Mouse (Mus musculus): Measurements from ENCODE around the gene Chd1. TPM values are rescaled to one million over a fixed set of nuclear protein-coding genes. Genes with fewer than 3 reads are reported as not detected.
"Not testable (repeated sequence)": the region's sequence is repeated elsewhere in the genome, so short reads cannot be mapped to it uniquely, and the experiment has no call there.

Gene Chd1
- polyA plus RNA-seq, 1 experiment from 2014 or later = 14.5 TPM

DNA sequence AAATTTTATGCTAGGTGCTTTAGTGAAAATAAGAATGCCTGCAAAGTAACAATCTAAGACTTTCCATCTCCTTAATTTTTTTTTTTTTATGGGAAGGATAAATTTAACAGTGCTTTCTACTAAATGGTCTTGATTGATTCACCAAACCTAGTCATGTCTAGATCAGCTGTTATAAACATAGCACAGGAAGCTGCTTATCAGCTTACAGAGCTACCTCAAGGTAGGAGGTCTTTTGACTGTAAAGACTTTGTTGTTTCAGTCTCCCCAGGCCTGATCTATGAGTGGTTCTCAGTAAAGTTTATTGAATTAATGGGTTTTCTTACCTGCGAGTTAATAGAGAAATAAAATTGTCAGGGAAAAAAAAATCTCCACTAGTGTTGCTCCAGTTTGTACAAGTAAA is 18.5 kb downstream of the Chd1 start:
- ATAC-seq = no peak
- Histone ChIP-seq H3K4me2 (ENCODE audit: low read length) (no peak overlapping the region), H3K9me3 (replicated peaks; ENCODE audit: control insufficient read depth, low read length, poor library complexity, severe bottlenecking) (no peaks in the 10 kb centered on the region), H3K27ac (ENCODE audit: low read length) (no peak overlapping the region), H3K4me1 (ENCODE audit: control insufficient read depth, insufficient read depth, low read length) (peaks cover 5% of the 10 kb centered on the region; the same call in 1 of the 2 replicates), H3K36me3 (ENCODE audit: control insufficient read depth, insufficient read depth, low read length) (peaks cover 13% of the 10 kb centered on the region), H3K27me3 (ENCODE audit: control insufficient read depth, insufficient read depth, low read depth, low read length) (no peaks in the 10 kb centered on the region), H3K9ac (ENCODE audit: low read depth, low read length) (no peak overlapping the region), H3K4me3 (ENCODE audit: low read depth, low read length) (no peak overlapping the region)
- 91% methylated on average over 1 of the region's 1 CpGs for WGBS

DNA sequence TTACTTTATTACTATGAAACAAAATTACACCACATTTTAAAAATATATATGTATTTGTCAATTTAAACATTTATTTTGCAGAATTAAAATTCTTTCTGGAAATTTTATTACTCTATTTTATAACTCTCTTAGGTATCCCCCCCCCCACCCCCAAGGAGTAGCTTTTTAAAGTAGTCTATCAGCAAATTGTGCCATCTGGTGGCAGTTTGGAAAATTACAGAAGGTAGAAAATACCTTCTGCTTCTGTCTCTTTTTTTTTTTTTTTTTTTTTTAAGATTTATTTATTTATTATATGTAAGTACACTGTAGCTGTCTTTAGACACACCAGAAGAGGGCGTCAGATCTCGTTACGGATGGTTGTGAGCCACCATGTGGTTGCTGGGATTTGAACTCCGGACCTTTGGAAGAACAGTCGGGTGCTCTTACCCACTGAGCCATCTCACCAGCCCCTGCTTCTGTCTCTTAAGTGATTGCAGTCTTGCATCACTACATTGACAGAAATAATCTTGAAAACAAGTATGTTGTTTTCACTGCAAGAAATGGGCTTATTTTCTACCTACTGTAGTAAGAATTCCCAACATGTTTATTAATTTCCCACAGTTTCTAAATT is 19.2 kb downstream of the Chd1 start:
- H3K9ac ChIP-seq (ENCODE audit: low read depth, low read length); H3K27me3 ChIP-seq (ENCODE audit: control insufficient read depth, insufficient read depth, low read depth, low read length); H3K9me3 ChIP-seq (replicated peaks; ENCODE audit: control insufficient read depth, low read length, poor library complexity, severe bottlenecking); H3K27ac ChIP-seq (ENCODE audit: low read length); H3K4me3 ChIP-seq (ENCODE audit: low read depth, low read length); H3K4me2 ChIP-seq (ENCODE audit: low read length); H3K4me1 ChIP-seq (ENCODE audit: control insufficient read depth, insufficient read depth, low read length); ATAC-seq: not testable (repeated sequence)
- 91% methylated on average over 2 of the region's 5 CpGs for WGBS
- peaks cover 13% of the 10 kb centered on the region for H3K36me3 ChIP-seq (ENCODE audit: control insufficient read depth, insufficient read depth, low read length)

DNA sequence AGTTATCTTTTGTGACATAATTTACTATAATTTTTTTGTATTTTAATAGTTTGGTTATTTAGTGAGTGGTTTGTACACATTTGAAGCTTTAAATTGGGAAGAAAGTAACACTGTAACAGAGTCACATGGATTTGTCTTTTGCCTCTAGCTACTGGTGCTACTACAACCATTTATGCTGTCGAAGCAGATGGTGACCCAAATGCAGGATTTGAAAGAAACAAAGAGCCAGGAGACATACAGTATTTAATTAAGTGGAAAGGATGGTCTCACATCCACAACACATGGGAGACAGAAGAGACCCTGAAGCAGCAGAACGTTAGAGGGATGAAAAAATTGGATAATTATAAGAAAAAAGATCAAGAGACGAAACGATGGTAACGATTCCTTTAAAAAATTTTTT is 26.9 kb downstream of the Chd1 start:
- ATAC-seq = no peak
- 83% methylated on average over 5 of the region's 5 CpGs for WGBS

DNA sequence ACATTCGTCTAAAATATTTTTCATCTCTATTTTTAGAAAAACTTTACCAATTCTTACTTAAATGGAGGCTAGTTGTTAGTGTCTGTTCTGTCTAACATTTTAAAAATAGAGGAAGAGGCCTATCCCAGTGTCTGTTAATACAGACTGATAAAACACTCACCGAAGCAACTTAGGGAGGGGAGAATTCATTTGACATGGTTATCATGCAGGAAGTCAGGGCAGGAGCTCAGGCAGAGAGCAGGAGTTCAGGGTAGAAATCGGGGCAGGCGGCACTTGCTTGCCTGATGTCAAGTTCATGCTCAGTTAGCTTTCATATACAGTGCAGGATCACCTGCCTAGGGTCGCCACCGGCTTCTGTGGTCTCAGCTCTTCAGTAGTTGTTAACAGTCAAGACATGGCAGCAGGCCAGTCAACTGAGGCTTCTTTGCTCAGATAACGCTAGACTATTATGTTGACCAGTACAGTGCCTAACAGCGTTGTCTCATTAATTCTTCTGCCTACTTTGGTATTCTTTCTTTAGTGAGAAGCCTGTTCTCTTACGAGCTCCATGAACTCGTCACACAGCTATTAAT is 32.7 kb downstream of the Chd1 start:
- Histone ChIP-seq H3K9ac (ENCODE audit: low read depth, low read length) (no peak overlapping the region), H3K4me1 (ENCODE audit: control insufficient read depth, insufficient read depth, low read length) (no peaks in the 10 kb centered on the region), H3K4me3 (ENCODE audit: low read depth, low read length) (no peak overlapping the region), H3K9me3 (replicated peaks; ENCODE audit: control insufficient read depth, low read length, poor library complexity, severe bottlenecking) (no peaks in the 10 kb centered on the region), H3K27me3 (ENCODE audit: control insufficient read depth, insufficient read depth, low read depth, low read length) (no peaks in the 10 kb centered on the region), H3K4me2 (ENCODE audit: low read length) (no peak overlapping the region), H3K36me3 (ENCODE audit: control insufficient read depth, insufficient read depth, low read length) (peaks cover 18% of the 10 kb centered on the region), H3K27ac (ENCODE audit: low read length) (no peak overlapping the region)
- no peak for ATAC-seq
- WGBS = 93% methylated on average over 10 of the region's 10 CpGs

More for the DNA sequence above, 26.9 kb downstream of the Chd1 start:
- Histone ChIP-seq H3K4me3 (ENCODE audit: low read depth, low read length) (no peak overlapping the region), H3K9me3 (replicated peaks; ENCODE audit: control insufficient read depth, low read length, poor library complexity, severe bottlenecking) (no peaks in the 10 kb centered on the region), H3K4me1 (ENCODE audit: control insufficient read depth, insufficient read depth, low read length) (no peaks in the 10 kb centered on the region), H3K36me3 (ENCODE audit: control insufficient read depth, insufficient read depth, low read length) (peaks cover 16% of the 10 kb centered on the region), H3K9ac (ENCODE audit: low read depth, low read length) (no peak overlapping the region), H3K27me3 (ENCODE audit: control insufficient read depth, insufficient read depth, low read depth, low read length) (no peaks in the 10 kb centered on the region), H3K4me2 (ENCODE audit: low read length) (no peak overlapping the region), H3K27ac (ENCODE audit: low read length) (no peak overlapping the region)

DNA sequence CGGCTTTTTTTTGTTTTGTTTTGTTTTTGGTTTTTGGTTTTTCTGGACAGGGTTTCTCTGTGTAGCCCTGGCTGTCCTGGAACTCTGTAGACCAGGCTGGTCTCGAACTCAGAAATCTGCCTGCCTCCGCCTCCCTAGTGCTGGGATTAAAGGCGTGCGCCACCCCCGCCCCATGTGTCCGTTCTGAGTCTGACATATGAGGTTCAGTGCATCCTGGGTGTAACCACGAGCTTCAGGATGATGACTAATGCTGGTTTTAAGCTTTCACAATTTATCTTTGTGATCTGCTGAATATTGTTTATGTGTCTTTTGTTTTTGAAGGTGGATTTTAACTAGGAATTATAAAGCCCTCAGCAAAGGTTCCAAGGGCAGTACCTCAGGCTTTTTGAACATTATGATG is 37.1 kb downstream of the Chd1 start:
- H3K4me2 ChIP-seq (ENCODE audit: low read length) = no peak overlapping the region
- no peak for ATAC-seq
- H3K27me3 ChIP-seq (ENCODE audit: control insufficient read depth, insufficient read depth, low read depth, low read length) = no peaks in the 10 kb centered on the region
- no peak overlapping the region for H3K4me3 ChIP-seq (ENCODE audit: low read depth, low read length)
- H3K27ac ChIP-seq (ENCODE audit: low read length) = no peak overlapping the region
- H3K9ac ChIP-seq (ENCODE audit: low read depth, low read length) = no peak overlapping the region
- H3K9me3 ChIP-seq (replicated peaks; ENCODE audit: control insufficient read depth, low read length, poor library complexity, severe bottlenecking) = no peaks in the 10 kb centered on the region
- WGBS = 93% methylated on average over 8 of the region's 8 CpGs
- peaks cover 21% of the 10 kb centered on the region for H3K36me3 ChIP-seq (ENCODE audit: control insufficient read depth, insufficient read depth, low read length)
- no peaks in the 10 kb centered on the region for H3K4me1 ChIP-seq (ENCODE audit: control insufficient read depth, insufficient read depth, low read length)

DNA sequence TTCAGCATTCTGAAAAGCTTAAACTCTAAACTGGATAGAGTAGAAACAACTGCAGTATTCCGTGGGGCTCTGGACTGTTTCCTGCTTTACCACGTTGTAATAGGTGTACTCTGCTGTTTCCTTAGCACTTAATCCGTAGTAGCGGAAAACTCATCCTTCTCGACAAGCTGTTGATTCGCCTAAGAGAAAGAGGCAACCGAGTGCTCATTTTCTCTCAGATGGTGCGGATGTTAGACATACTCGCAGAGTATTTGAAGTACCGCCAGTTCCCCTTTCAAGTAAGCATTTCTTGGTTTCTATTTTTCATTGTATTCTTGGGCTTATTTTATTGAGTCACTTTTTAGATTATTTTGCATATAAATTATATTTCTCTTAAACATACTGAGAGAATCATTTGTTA is 38.2 kb downstream of the Chd1 start:
- 94% methylated on average over 10 of the region's 10 CpGs for WGBS

DNA sequence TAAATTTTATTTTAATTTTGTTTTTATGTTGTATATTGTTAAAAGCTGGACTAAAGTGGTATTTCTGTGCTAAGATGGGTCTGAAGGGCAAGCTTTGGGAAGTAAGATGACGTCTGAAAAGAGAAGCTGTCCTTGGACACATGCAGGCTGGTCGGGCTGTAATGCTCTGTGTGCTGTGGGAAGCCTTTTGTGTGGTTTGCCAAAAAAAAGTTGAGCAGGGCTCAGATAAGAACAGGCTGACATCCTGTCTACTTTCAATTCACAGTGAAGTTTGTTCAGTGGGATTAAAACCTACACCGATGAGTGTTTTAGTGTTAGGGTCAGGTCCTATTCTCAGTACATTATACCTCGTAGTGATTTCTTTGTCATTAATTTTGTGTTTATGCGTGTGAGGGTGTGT is 38.6 kb downstream of the Chd1 start:
- Histone ChIP-seq H3K9me3 (replicated peaks; ENCODE audit: control insufficient read depth, low read length, poor library complexity, severe bottlenecking) (no peaks in the 10 kb centered on the region), H3K4me3 (ENCODE audit: low read depth, low read length) (no peak overlapping the region), H3K36me3 (ENCODE audit: control insufficient read depth, insufficient read depth, low read length) (peaks cover 21% of the 10 kb centered on the region), H3K9ac (ENCODE audit: low read depth, low read length) (no peak overlapping the region), H3K27me3 (ENCODE audit: control insufficient read depth, insufficient read depth, low read depth, low read length) (no peaks in the 10 kb centered on the region), H3K4me2 (ENCODE audit: low read length) (no peak overlapping the region), H3K4me1 (ENCODE audit: control insufficient read depth, insufficient read depth, low read length) (no peaks in the 10 kb centered on the region), H3K27ac (ENCODE audit: low read length) (no peak overlapping the region)
- 82% methylated on average over 5 of the region's 5 CpGs for WGBS
- ATAC-seq = no peak

More for the DNA sequence above, 38.2 kb downstream of the Chd1 start:
- no peak overlapping the region for H3K4me3 ChIP-seq (ENCODE audit: low read depth, low read length)
- no peaks in the 10 kb centered on the region for H3K4me1 ChIP-seq (ENCODE audit: control insufficient read depth, insufficient read depth, low read length)
- peaks cover 19% of the 10 kb centered on the region for H3K36me3 ChIP-seq (ENCODE audit: control insufficient read depth, insufficient read depth, low read length)
- H3K4me2 ChIP-seq (ENCODE audit: low read length) = no peak overlapping the region
- no peaks in the 10 kb centered on the region for H3K27me3 ChIP-seq (ENCODE audit: control insufficient read depth, insufficient read depth, low read depth, low read length)
- ATAC-seq = no peak
- no peaks in the 10 kb centered on the region for H3K9me3 ChIP-seq (replicated peaks; ENCODE audit: control insufficient read depth, low read length, poor library complexity, severe bottlenecking)
- H3K27ac ChIP-seq (ENCODE audit: low read length) = no peak overlapping the region
- H3K9ac ChIP-seq (ENCODE audit: low read depth, low read length) = no peak overlapping the region

DNA sequence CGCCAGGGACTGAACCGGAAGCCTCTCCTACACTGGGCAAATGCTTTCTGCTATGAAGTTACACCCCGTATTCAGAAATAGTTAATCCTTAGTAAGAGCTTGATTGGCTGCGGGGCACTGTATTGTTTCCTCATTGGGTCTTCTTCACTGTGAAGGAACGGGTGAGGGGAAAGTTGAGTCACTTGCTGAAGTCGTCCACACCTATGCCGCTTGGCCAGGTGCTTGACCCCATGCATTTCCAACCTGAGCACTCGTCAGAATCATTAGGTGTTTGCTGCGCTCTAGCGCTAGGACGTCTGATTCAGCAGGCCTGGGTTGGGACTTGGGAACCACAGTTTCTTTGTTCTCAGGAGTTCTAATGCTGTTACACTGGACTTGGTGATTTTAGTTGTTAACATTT is 41.9 kb downstream of the Chd1 start:
- no peaks in the 10 kb centered on the region for H3K9me3 ChIP-seq (replicated peaks; ENCODE audit: control insufficient read depth, low read length, poor library complexity, severe bottlenecking)
- H3K27ac ChIP-seq (ENCODE audit: low read length) = no peak overlapping the region
- H3K36me3 ChIP-seq (ENCODE audit: control insufficient read depth, insufficient read depth, low read length) = peaks cover 22% of the 10 kb centered on the region
- H3K9ac ChIP-seq (ENCODE audit: low read depth, low read length) = no peak overlapping the region
- ATAC-seq = no peak
- H3K4me1 ChIP-seq (ENCODE audit: control insufficient read depth, insufficient read depth, low read length) = no peaks in the 10 kb centered on the region
- WGBS = 86% methylated on average over 11 of the region's 11 CpGs
- H3K4me2 ChIP-seq (ENCODE audit: low read length) = no peak overlapping the region
- no peaks in the 10 kb centered on the region for H3K27me3 ChIP-seq (ENCODE audit: control insufficient read depth, insufficient read depth, low read depth, low read length)
- H3K4me3 ChIP-seq (ENCODE audit: low read depth, low read length) = no peak overlapping the region

DNA sequence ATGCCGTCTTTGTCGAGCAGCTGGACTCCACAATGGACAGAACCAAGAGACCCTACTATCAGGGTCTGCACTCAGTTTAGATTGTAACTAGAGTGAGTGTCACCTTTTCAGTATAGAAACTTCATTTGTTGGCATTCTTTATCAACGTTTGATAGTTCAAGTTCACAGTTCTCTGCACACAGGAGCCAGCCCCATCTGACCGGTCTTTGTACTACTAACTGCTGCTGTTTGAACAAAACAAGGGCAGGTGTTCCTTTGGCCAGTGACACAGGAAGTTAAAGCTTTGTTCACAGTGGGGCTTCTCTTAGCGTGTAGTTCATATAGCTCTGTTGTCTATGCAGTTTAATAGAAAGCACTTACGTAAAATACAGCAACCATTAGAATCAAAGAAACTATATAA is 43.3 kb downstream of the Chd1 start:
- Histone ChIP-seq H3K9me3 (replicated peaks; ENCODE audit: control insufficient read depth, low read length, poor library complexity, severe bottlenecking) (no peaks in the 10 kb centered on the region), H3K4me1 (ENCODE audit: control insufficient read depth, insufficient read depth, low read length) (no peaks in the 10 kb centered on the region), H3K27ac (ENCODE audit: low read length) (no peak overlapping the region), H3K4me3 (ENCODE audit: low read depth, low read length) (no peak overlapping the region), H3K4me2 (ENCODE audit: low read length) (no peak overlapping the region), H3K27me3 (ENCODE audit: control insufficient read depth, insufficient read depth, low read depth, low read length) (no peaks in the 10 kb centered on the region), H3K9ac (ENCODE audit: low read depth, low read length) (no peak overlapping the region), H3K36me3 (ENCODE audit: control insufficient read depth, insufficient read depth, low read length) (peaks cover 22% of the 10 kb centered on the region)
- 90% methylated on average over 6 of the region's 6 CpGs for WGBS
- no peak for ATAC-seq
